Mouse (Mus musculus) cerebellum, adult 9-11 months (tissue): ENCODE data around the gene 2200002D01Rik.

Source experiments
- DNase-seq: peaks from one replicate; pipeline ENCODE4 v3.0.0; 2022

2200002D01Rik gene

GRCm38 (mm10) chr7:29248261-29248841, at the start of gene 2200002D01Rik:
2200002D01Rik (minus strand) TSS chr7:29248466.
- DNase-seq = no peak

- peak; percentile 81 for DNase-seq
These were observed 48.7 kb upstream of the 2200002D01Rik start for GRCm38 (mm10) chr7:29296998-29297397.

- peak; percentile 44 for DNase-seq
These were observed 47.8 kb upstream of the 2200002D01Rik start for GRCm38 (mm10) chr7:29295861-29296647.

- DNase-seq = no peak
These were observed 46.0 kb upstream of the 2200002D01Rik start for GRCm38 (mm10) chr7:29294111-29294761.

GRCm38 (mm10) chr7:29293131-29294065, 45.1 kb upstream of the 2200002D01Rik start:
- peak; percentile 48 for DNase-seq

- no peak for DNase-seq
These were observed 44.3 kb upstream of the 2200002D01Rik start for GRCm38 (mm10) chr7:29292458-29293098.

- DNase-seq = peak; percentile 84
These were observed 43.6 kb upstream of the 2200002D01Rik start for GRCm38 (mm10) chr7:29291616-29292457.

- DNase-seq = peak; percentile 65
These were observed 42.6 kb upstream of the 2200002D01Rik start for GRCm38 (mm10) chr7:29290691-29291485.

GRCm38 (mm10) chr7:29289856-29290255, 41.6 kb upstream of the 2200002D01Rik start:
- no peak for DNase-seq

GRCm38 (mm10) chr7:29288942-29289638, 40.8 kb upstream of the 2200002D01Rik start, which contains the start of gene Ppp1r14a:
Ppp1r14a (plus strand) TSS chr7:29289308.
- peak; percentile 65 for DNase-seq

- DNase-seq = no peak
These were observed 39.8 kb upstream of the 2200002D01Rik start for GRCm38 (mm10) chr7:29288079-29288478.

GRCm38 (mm10) chr7:29287481-29287880, 39.2 kb upstream of the 2200002D01Rik start:
- no peak for DNase-seq

GRCm38 (mm10) chr7:29284523-29284922, 36.3 kb upstream of the 2200002D01Rik start:
- DNase-seq = no peak

GRCm38 (mm10) chr7:29283876-29284275, 35.6 kb upstream of the 2200002D01Rik start:
- no peak for DNase-seq

- no peak for DNase-seq
These were observed 33.8 kb upstream of the 2200002D01Rik start for GRCm38 (mm10) chr7:29282074-29282554.

- DNase-seq = peak; percentile 87
These were observed 33.2 kb upstream of the 2200002D01Rik start, which contains the start of gene Spint2 for GRCm38 (mm10) chr7:29281201-29282073. Spint2 (minus strand) TSS chr7:29281912.

- peak; percentile 61 for DNase-seq
These were observed 32.5 kb upstream of the 2200002D01Rik start for GRCm38 (mm10) chr7:29280801-29281200.

- DNase-seq = no peak
These were observed 31.7 kb upstream of the 2200002D01Rik start for GRCm38 (mm10) chr7:29279924-29280323.
